Mouse (Mus musculus): ENCODE results near the gene Tbc1d8.
A peak's percentile ranks its signal among the peaks of the same experiment; 100 is the strongest.

Tbc1d8 gene

GRCm38 (mm10) chr1:39478057-39478895 lies at the start of gene Tbc1d8:
TSS of gene Tbc1d8 (minus strand) at chr1:39478755.
- peak; percentile 86 for DNase-seq (ENCODE audit: low spot score)

- no peak for DNase-seq (ENCODE audit: low spot score)
Measured at GRCm38 (mm10) chr1:39528319-39528718, 49.8 kb upstream of the Tbc1d8 start.

- DNase-seq (ENCODE audit: low spot score): peak; percentile 73
Measured at GRCm38 (mm10) chr1:39527432-39527831, 48.9 kb upstream of the Tbc1d8 start.

- no peak for DNase-seq (ENCODE audit: low spot score)
Measured at GRCm38 (mm10) chr1:39526371-39527167, 48.0 kb upstream of the Tbc1d8 start.

GRCm38 (mm10) chr1:39525763-39526162 lies 47.2 kb upstream of the Tbc1d8 start:
- no peak for DNase-seq (ENCODE audit: low spot score)

GRCm38 (mm10) chr1:39522519-39522918 lies 44.0 kb upstream of the Tbc1d8 start:
- DNase-seq (ENCODE audit: low spot score): peak; percentile 31

GRCm38 (mm10) chr1:39521326-39521725 lies 42.8 kb upstream of the Tbc1d8 start:
- DNase-seq (ENCODE audit: low spot score): no peak

- DNase-seq (ENCODE audit: low spot score): no peak
Measured at GRCm38 (mm10) chr1:39515303-39515991, 36.9 kb upstream of the Tbc1d8 start.

GRCm38 (mm10) chr1:39512183-39512582 lies 33.6 kb upstream of the Tbc1d8 start:
- DNase-seq (ENCODE audit: low spot score): no peak

GRCm38 (mm10) chr1:39511775-39512174 lies 33.2 kb upstream of the Tbc1d8 start:
- DNase-seq (ENCODE audit: low spot score): no peak

- DNase-seq (ENCODE audit: low spot score): no peak
Measured at GRCm38 (mm10) chr1:39505600-39505999, 27.0 kb upstream of the Tbc1d8 start.

- peak; percentile 13 for DNase-seq (ENCODE audit: low spot score)
Measured at GRCm38 (mm10) chr1:39504261-39504660, 25.7 kb upstream of the Tbc1d8 start.

GRCm38 (mm10) chr1:39502817-39503633 lies 24.5 kb upstream of the Tbc1d8 start:
- no peak for DNase-seq (ENCODE audit: low spot score)

GRCm38 (mm10) chr1:39499485-39499941 lies 21.0 kb upstream of the Tbc1d8 start:
- DNase-seq (ENCODE audit: low spot score): no peak

GRCm38 (mm10) chr1:39497748-39498147 lies 19.2 kb upstream of the Tbc1d8 start:
- DNase-seq (ENCODE audit: low spot score): no peak

GRCm38 (mm10) chr1:39496995-39497394 lies 18.4 kb upstream of the Tbc1d8 start:
- DNase-seq (ENCODE audit: low spot score): no peak

- DNase-seq (ENCODE audit: low spot score): no peak
Measured at GRCm38 (mm10) chr1:39493664-39494063, 15.1 kb upstream of the Tbc1d8 start.

GRCm38 (mm10) chr1:39493165-39493564 lies 14.6 kb upstream of the Tbc1d8 start:
- DNase-seq (ENCODE audit: low spot score): no peak

GRCm38 (mm10) chr1:39487370-39487769 lies 8.8 kb upstream of the Tbc1d8 start:
- DNase-seq (ENCODE audit: low spot score): no peak

GRCm38 (mm10) chr1:39482115-39482815 lies 3.7 kb upstream of the Tbc1d8 start:
- DNase-seq (ENCODE audit: low spot score): no peak

- DNase-seq (ENCODE audit: low spot score): no peak
Measured at GRCm38 (mm10) chr1:39479254-39479653, 699 bp upstream of the Tbc1d8 start.
